Mouse (Mus musculus): Measurements from ENCODE around the gene Arhgap23. TPM values are rescaled to one million over a fixed set of nuclear protein-coding genes. Genes with fewer than 3 reads are reported as not detected.

Gene Arhgap23
- total and polyA plus RNA-seq, 3 experiments, result 1.2 to 5.6 (median 4.2) TPM

DNA sequence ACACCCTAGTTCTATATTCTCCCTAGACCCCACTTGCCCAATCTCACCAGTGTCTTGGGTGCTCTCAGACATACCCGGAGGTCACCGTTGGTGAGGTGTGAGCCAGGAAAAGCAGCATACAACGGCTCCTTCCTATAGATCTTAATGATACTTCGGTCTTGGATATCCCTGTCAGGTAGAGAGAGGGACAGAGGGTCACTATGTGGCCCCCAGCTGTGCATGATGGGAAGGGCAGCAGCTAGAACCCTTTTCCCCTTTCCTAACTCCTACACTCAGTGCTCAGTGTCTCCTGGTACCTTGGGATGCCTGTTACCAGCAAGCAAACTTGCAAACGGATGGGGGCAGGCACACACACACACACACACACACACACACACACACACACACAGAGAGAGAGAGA is 120.3 kb downstream of the Arhgap23 start:
- in situ Hi-C loops (cut with MboI; ENCODE audit: low pct_ligation_motif_present, low pct_unique_long_range_greater_than_20kb, low sequenced_read_pairs), result no loop called here
- no peak for DNase-seq (ENCODE audit: extremely low read depth)
- TF ChIP-seq NRF1 (IDR thresholded peaks at IDR 0.05; ENCODE audit: low read depth, low read length) (no peak), JUND (conservative IDR thresholded peaks at IDR 0.05; ENCODE audit: low read depth, low read length) (no peak), JUN (IDR thresholded peaks at IDR 0.05; ENCODE audit: insufficient read depth, low read depth, low read length) (no peak), HCFC1 (IDR thresholded peaks at IDR 0.05; ENCODE audit: low read depth, low read length) (no peak), ZNF384 (IDR thresholded peaks at IDR 0.05; ENCODE audit: low read depth, low read length) (no peak)
- Histone ChIP-seq H3K27ac (ENCODE audit: insufficient read depth, low read depth) (no peak overlapping the region), H3K36me3 (replicated peaks in 1 of 2; ENCODE audit: control insufficient read depth in 1 of 2, insufficient read depth in 1 of 2, low read length in 1 of 2) (no peaks in the 10 kb centered on the region), H3K9me3 (replicated peaks; ENCODE audit: low read length) (peaks cover 18% of the 10 kb centered on the region), H3K4me3 (replicated peaks in 1 of 3; ENCODE audit: low read depth in 2 of 3, low read length in 2 of 3, poor library complexity in 1 of 3) (no peak overlapping the region), H3K79me2 (replicated peaks; ENCODE audit: control insufficient read depth, extremely low read depth, insufficient read depth, poor library complexity, severe bottlenecking) (no peaks in the 10 kb centered on the region), H3K4me2 (ENCODE audit: insufficient read depth, low read depth, poor library complexity, severe bottlenecking) (no peak overlapping the region), H3K27me3 (replicated peaks) (peaks cover 79% of the 10 kb centered on the region), H3K4me1 (ENCODE audit: control insufficient read depth in 1 of 2, insufficient read depth in 2 of 2) (peaks cover 15 to 34% of the 10 kb centered on the region in 2 experiments), H3K9ac (ENCODE audit: insufficient read depth, low read depth) (no peak overlapping the region)
- dilution Hi-C loops (cut with MboI; ENCODE audit: extremely low pct_ligation_motif_present, extremely low pct_unique_long_range_greater_than_20kb, low sequenced_read_pairs), result no loop called here

GRCm38 (mm10) chr11:97536083-97536747 is 120.9 kb downstream of the Arhgap23 start:
- in situ Hi-C loops (cut with MboI; ENCODE audit: low pct_ligation_motif_present, low pct_unique_long_range_greater_than_20kb, low sequenced_read_pairs), result no loop called here
- H3K9ac ChIP-seq (ENCODE audit: insufficient read depth, low read depth), result no peak overlapping the region
- H3K79me2 ChIP-seq (replicated peaks; ENCODE audit: control insufficient read depth, extremely low read depth, insufficient read depth, poor library complexity, severe bottlenecking), result no peaks in the 10 kb centered on the region
- DNase-seq (ENCODE audit: extremely low read depth), result no peak
- H3K4me1 ChIP-seq (ENCODE audit: control insufficient read depth in 1 of 2, insufficient read depth in 2 of 2), result peaks cover 15 to 34% of the 10 kb centered on the region in 2 experiments
- H3K4me2 ChIP-seq (ENCODE audit: insufficient read depth, low read depth, poor library complexity, severe bottlenecking), result no peak overlapping the region
- H3K27ac ChIP-seq (ENCODE audit: insufficient read depth, low read depth), result no peak overlapping the region
- H3K36me3 ChIP-seq (replicated peaks in 1 of 2; ENCODE audit: control insufficient read depth in 1 of 2, insufficient read depth in 1 of 2, low read length in 1 of 2), result no peaks in the 10 kb centered on the region
- TF ChIP-seq POLR2AphosphoS2 (IDR thresholded peaks at IDR 0.05; ENCODE audit: low read depth, low read length) (no peak), MEF2A (IDR thresholded peaks at IDR 0.05; ENCODE audit: borderline replicate concordance, low read depth, low read length) (no peak), CHD1 (IDR thresholded peaks at IDR 0.05; ENCODE audit: low read depth, low read length) (no peak), IRF4 (IDR thresholded peaks at IDR 0.05; ENCODE audit: low read depth, low read length) (no peak)
- peaks cover 18% of the 10 kb centered on the region for H3K9me3 ChIP-seq (replicated peaks; ENCODE audit: low read length)
- dilution Hi-C loops (cut with MboI; ENCODE audit: extremely low pct_ligation_motif_present, extremely low pct_unique_long_range_greater_than_20kb, low sequenced_read_pairs), result no loop called here
- H3K27me3 ChIP-seq (replicated peaks), result peaks cover 79% of the 10 kb centered on the region
- no peak overlapping the region for H3K4me3 ChIP-seq (replicated peaks in 1 of 3; ENCODE audit: low read depth in 2 of 3, low read length in 2 of 3, poor library complexity in 1 of 3)

DNA sequence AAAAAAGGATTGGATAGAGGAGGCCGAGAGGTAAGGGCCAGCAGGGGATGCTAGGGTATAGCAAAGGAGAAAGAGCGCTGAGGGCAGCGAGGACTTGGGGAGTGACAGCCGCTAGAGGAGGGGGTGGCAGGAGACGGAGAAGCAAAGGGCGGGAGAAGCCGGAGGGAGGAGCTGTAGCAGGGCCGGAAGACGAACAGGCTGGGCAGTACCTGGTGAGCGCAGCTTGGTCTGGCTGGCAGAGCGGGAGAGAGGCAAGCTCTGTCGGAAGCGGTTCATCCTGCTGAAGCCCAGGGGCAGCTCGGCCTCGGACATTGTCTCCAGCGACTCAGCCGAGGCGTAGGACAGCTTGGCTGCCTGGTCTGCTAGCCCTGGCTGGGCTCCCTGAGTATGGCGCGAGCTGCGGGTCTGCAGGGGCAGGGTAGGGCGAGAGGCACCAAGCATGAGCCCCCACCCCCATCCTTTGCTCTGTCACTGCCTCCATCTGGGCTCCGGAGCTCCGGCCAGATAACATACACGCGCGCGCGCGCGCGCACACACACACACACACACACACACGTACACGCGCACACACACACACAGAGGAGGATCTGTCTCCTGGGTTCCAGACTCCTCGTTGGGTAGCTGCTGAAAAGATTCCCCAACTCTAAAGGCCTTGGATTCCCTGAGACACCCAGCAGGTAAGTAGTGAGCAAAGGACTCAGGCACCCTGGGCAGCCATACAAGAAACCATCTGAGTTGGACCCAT is 121.7 kb downstream of the Arhgap23 start:
- H3K36me3 ChIP-seq (replicated peaks in 1 of 2; ENCODE audit: control insufficient read depth in 1 of 2, insufficient read depth in 1 of 2, low read length in 1 of 2), result no peaks in the 10 kb centered on the region
- no peak overlapping the region for H3K4me2 ChIP-seq (ENCODE audit: insufficient read depth, low read depth, poor library complexity, severe bottlenecking)
- H3K4me3 ChIP-seq (replicated peaks in 1 of 3; ENCODE audit: low read depth in 2 of 3, low read length in 2 of 3, poor library complexity in 1 of 3), result no peak overlapping the region
- H3K27me3 ChIP-seq (replicated peaks), result peaks cover 79% of the 10 kb centered on the region
- H3K9me3 ChIP-seq (replicated peaks; ENCODE audit: low read length), result peaks cover 18% of the 10 kb centered on the region
- H3K4me1 ChIP-seq (ENCODE audit: control insufficient read depth in 1 of 2, insufficient read depth in 2 of 2), result peaks cover 15 to 28% of the 10 kb centered on the region in 2 experiments
- DNase-seq (ENCODE audit: extremely low read depth), result no peak
- in situ Hi-C loops (cut with MboI; ENCODE audit: low pct_ligation_motif_present, low pct_unique_long_range_greater_than_20kb, low sequenced_read_pairs), result no loop called here
- no peak for TF ChIP-seq POLR2AphosphoS2 (IDR thresholded peaks at IDR 0.05; ENCODE audit: low read depth, low read length)
- TF ChIP-seq BHLHE40 (IDR thresholded peaks at IDR 0.05; ENCODE audit: low read depth, low read length), result no peak
- TF ChIP-seq USF2 (conservative IDR thresholded peaks at IDR 0.05; ENCODE audit: low read depth, low read length), result no peak
- no peak for TF ChIP-seq POLR2A (IDR thresholded peaks at IDR 0.05; ENCODE audit: low read depth, low read length)
- no peak for TF ChIP-seq MEF2A (IDR thresholded peaks at IDR 0.05; ENCODE audit: borderline replicate concordance, low read depth, low read length)
- TF ChIP-seq JUND (conservative IDR thresholded peaks at IDR 0.05; ENCODE audit: low read depth, low read length), result no peak
- TF ChIP-seq TBP (conservative IDR thresholded peaks at IDR 0.05; ENCODE audit: low read depth, low read length), result no peak
- no peak for TF ChIP-seq JUN (IDR thresholded peaks at IDR 0.05; ENCODE audit: insufficient read depth, low read depth, low read length)
- TF ChIP-seq CHD2 (IDR thresholded peaks at IDR 0.05; ENCODE audit: low read length), result no peak
- TF ChIP-seq TCF12 (IDR thresholded peaks at IDR 0.05; ENCODE audit: low read depth, low read length), result no peak
- TF ChIP-seq ETS1 (conservative IDR thresholded peaks at IDR 0.05; ENCODE audit: low read depth, low read length), result no peak
- TF ChIP-seq GABPA (IDR thresholded peaks at IDR 0.05; ENCODE audit: insufficient replicate concordance, low read depth, low read length), result no peak
- no peak for TF ChIP-seq KAT2A (IDR thresholded peaks at IDR 0.05; ENCODE audit: insufficient replicate concordance, low read length)
- no peak for TF ChIP-seq UBTF (IDR thresholded peaks at IDR 0.05; ENCODE audit: low read depth, low read length)
- no peak for TF ChIP-seq PAX5 (IDR thresholded peaks at IDR 0.05; ENCODE audit: low read length)
- no peak for TF ChIP-seq RAD21 (IDR thresholded peaks at IDR 0.05; ENCODE audit: low read depth, low read length)
- no peak overlapping the region for H3K9ac ChIP-seq (ENCODE audit: insufficient read depth, low read depth)
- dilution Hi-C loops (cut with MboI; ENCODE audit: extremely low pct_ligation_motif_present, extremely low pct_unique_long_range_greater_than_20kb, low sequenced_read_pairs), result no loop called here
- H3K27ac ChIP-seq (ENCODE audit: insufficient read depth, low read depth), result no peak overlapping the region
- no peaks in the 10 kb centered on the region for H3K79me2 ChIP-seq (replicated peaks; ENCODE audit: control insufficient read depth, extremely low read depth, insufficient read depth, poor library complexity, severe bottlenecking)
